28 mouse cellular contexts compared by ENCODE assay signal in the genomic region with DNA sequence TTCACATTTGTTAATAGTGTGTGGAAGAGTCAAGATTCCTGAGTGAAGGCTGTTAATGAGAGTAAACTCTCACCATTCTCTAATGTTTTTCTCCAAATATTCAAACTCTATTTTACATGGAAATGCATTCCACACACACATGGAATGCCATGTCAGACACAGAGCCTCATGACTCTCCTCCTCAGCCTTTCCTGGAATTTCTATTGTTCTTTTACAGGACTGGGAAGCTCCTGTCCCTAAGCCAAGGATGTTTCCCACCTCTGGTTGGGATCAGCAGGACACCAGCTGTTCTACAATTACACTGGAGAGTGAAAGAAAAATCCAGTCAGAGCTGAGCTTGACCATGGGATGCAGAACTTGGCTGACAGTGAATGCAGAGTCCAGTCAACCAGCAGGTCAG.
DNase-seq lines count a peak whose midpoint lies in the region; ATAC-seq and TF ChIP-seq lines count a peak whose summit lies in the region.
"Had no signal": no experiment of that assay in that cellular context is flagged by ENCODE, and none has a peak within 500 bp of the region (broad histone marks: within the 10 kb centered on the region; RNA-seq: fewer than 3 reads in every experiment).

No protein-coding gene starts in this region.

- H3K27me3 ChIP-seq in heart, embryonic 14.5 days (ENCODE audit: control insufficient read depth, insufficient read depth, low read length) = no peaks in the 10 kb centered on the region
- no peaks in the 10 kb centered on the region for H3K27me3 ChIP-seq in heart, embryonic 12.5 days (replicated peaks)
- no peaks in the 10 kb centered on the region for H3K27me3 ChIP-seq in lung, postnatal 0 days (replicated peaks; ENCODE audit: insufficient read depth, low read length)
- H3K27me3 ChIP-seq: CH12.LX; heart, embryonic 15.5 days had no signal

- H3K4me1 ChIP-seq in heart, embryonic 14.5 days (ENCODE audit: control insufficient read depth in 2 of 2, insufficient read depth in 2 of 2, low read length in 2 of 2) = peaks cover 10 to 15% of the 10 kb centered on the region in 2 experiments
- H3K4me1 ChIP-seq in heart, embryonic 12.5 days (replicated peaks) = peaks cover 18% of the 10 kb centered on the region
- H3K4me1 ChIP-seq in lung, postnatal 0 days (ENCODE audit: insufficient read depth, low read depth, low read length) = no peaks in the 10 kb centered on the region; the same call in 1 of the 2 replicates

- no peaks in the 10 kb centered on the region for H3K36me3 ChIP-seq in heart, embryonic 14.5 days (ENCODE audit: control insufficient read depth, insufficient read depth, low read length)
- H3K36me3 ChIP-seq in heart, embryonic 12.5 days = no peaks in the 10 kb centered on the region
- H3K36me3 ChIP-seq in lung, postnatal 0 days (ENCODE audit: insufficient read depth, low read length) = no peaks in the 10 kb centered on the region
- H3K36me3 ChIP-seq: G1E; heart, embryonic 15.5 days had no signal

- no peaks in the 10 kb centered on the region for H3K9me3 ChIP-seq in heart, embryonic 14.5 days (ENCODE audit: control insufficient read depth, low read length)
- no peaks in the 10 kb centered on the region for H3K9me3 ChIP-seq in heart, embryonic 12.5 days (replicated peaks)
- H3K9me3 ChIP-seq in lung, postnatal 0 days (ENCODE audit: low read length) = no peaks in the 10 kb centered on the region
- H3K9me3 ChIP-seq: heart, embryonic 15.5 days had no signal

- ATAC-seq in heart, embryonic 14.5 days (ENCODE audit: insufficient number of reproducible peaks, insufficient read depth, low FRiP score, low read depth) = no peak
- ATAC-seq in heart, embryonic 12.5 days (ENCODE audit: insufficient number of reproducible peaks, low FRiP score) = no peak
- ATAC-seq in lung, postnatal 0 days = peak; percentile 65
- ATAC-seq: activated CD4-positive, CD25-positive, alpha-beta regulatory T cell, adult 4 months; forebrain, embryonic 14.5 days; forebrain, postnatal 0 days; hindbrain, postnatal 0 days; inflammation-experienced regulatory T-cells, adult 6 months; intestine, embryonic 16.5 days had no signal

- intact Hi-C loops in gastrocnemius, postnatal 36 days (cut with DNase I) = no loop called here

- H3K27ac ChIP-seq in heart, embryonic 14.5 days (replicated peaks in 1 of 2; ENCODE audit: control insufficient read depth in 1 of 2, insufficient read depth in 1 of 2, low read depth in 2 of 2, low read length in 2 of 2) = peak overlapping the region; percentile 14 to 17; a peak in 1 of 4 replicates
- no peak overlapping the region for H3K27ac ChIP-seq in heart, embryonic 12.5 days (ENCODE audit: poor library complexity, severe bottlenecking)
- H3K27ac ChIP-seq in lung, postnatal 0 days (ENCODE audit: low read length) = no peak overlapping the region
- H3K27ac ChIP-seq: gastrocnemius, adult 2 months; heart, embryonic 15.5 days; hindbrain, embryonic 14.5 days; hindbrain, postnatal 0 days had no signal

- TF ChIP-seq EP300 in lung, postnatal 0 days (IDR thresholded peaks at IDR 0.05) = no peak; the same call in 1 of the 2 replicates

- no peak overlapping the region for H3K4me3 ChIP-seq in heart, embryonic 14.5 days (ENCODE audit: control insufficient read depth in 1 of 2, insufficient read depth in 1 of 2, low read depth in 1 of 2, low read length in 2 of 2)
- no peak overlapping the region for H3K4me3 ChIP-seq in heart, embryonic 12.5 days
- no peak overlapping the region for H3K4me3 ChIP-seq in lung, postnatal 0 days (ENCODE audit: low read depth, low read length)
- H3K4me3 ChIP-seq: gastrocnemius, adult 2 months; heart, embryonic 15.5 days had no signal

- TF ChIP-seq CTCF in lung, postnatal 0 days (IDR thresholded peaks at IDR 0.05) = no peak

- DNase-seq in lung, postnatal 0 days (ENCODE audit: low spot score) = peak; percentile 62
- no peak for DNase-seq in lung, postnatal 25 days (ENCODE audit: low spot score)
- peak; percentile 2 for DNase-seq in ZHBTc4 (ENCODE audit: low read depth, low spot score)
- DNase-seq in urinary bladder, postnatal 36 days (ENCODE audit: low spot score in 2 of 2) = no peak
- no peak for DNase-seq in gastrocnemius, postnatal 36 days
- DNase-seq: adrenal gland, adult 8-10 months; adrenal gland, postnatal 25 days; B cell, adult 2 months; cerebellum, adult 18-20 months; cerebellum, adult 9-10 months; cerebellum, postnatal 14 days; forebrain, postnatal 0 days; gastrocnemius, adult 2 months; gastrocnemius, postnatal 14 days; heart, adult 18-20 months; heart, postnatal 14 days; heart, postnatal 4 days had no signal

- H3K9ac ChIP-seq in heart, embryonic 14.5 days (ENCODE audit: low read length) = no peak overlapping the region
- no peak overlapping the region for H3K9ac ChIP-seq in heart, embryonic 12.5 days
- no peak overlapping the region for H3K9ac ChIP-seq in lung, postnatal 0 days (replicated peaks; ENCODE audit: low read depth)
- H3K9ac ChIP-seq: forebrain, postnatal 0 days; heart, embryonic 15.5 days; hindbrain, embryonic 14.5 days had no signal

- no peak overlapping the region for H3K4me2 ChIP-seq in heart, embryonic 14.5 days (ENCODE audit: low read length)
- H3K4me2 ChIP-seq in heart, embryonic 12.5 days = no peak overlapping the region
- no peak overlapping the region for H3K4me2 ChIP-seq in lung, postnatal 0 days (replicated peaks; ENCODE audit: low read depth, low read length)
- H3K4me2 ChIP-seq: heart, embryonic 15.5 days; hindbrain, embryonic 14.5 days had no signal

Comparison
In these comparisons a context has a peak if more than half of its experiments do, and no peak if none do; other contexts are left out.
1. H3K27ac ChIP-seq: peak in heart, embryonic 14.5 days (2 of 2); none in heart, embryonic 12.5 days (single experiment) and lung, postnatal 0 days (single experiment).
2. DNase-seq: peak in lung, postnatal 0 days (single experiment) and ZHBTc4 (single experiment); none in lung, postnatal 25 days (single experiment), urinary bladder, postnatal 36 days (0 of 2) and gastrocnemius, postnatal 36 days (0 of 2).